Mouse (Mus musculus): ENCODE data around the gene Snx6.
"Not testable (repeated sequence)": the region's sequence is repeated elsewhere in the genome, so short reads cannot be mapped to it uniquely, and the experiment has no call there.

Gene Snx6

GRCm38 (mm10) chr12:54709691-54710493 is 85.6 kb downstream of the Snx6 start:
- DNase-seq (ENCODE audit: low spot score in 2 of 2), result not testable (repeated sequence)

GRCm38 (mm10) chr12:54699394-54699793 is 96.1 kb downstream of the Snx6 start:
- no peak for DNase-seq (ENCODE audit: low spot score in 2 of 2)

- no peak for DNase-seq (ENCODE audit: low spot score in 2 of 2)
Observed at GRCm38 (mm10) chr12:54697791-54698250, 97.7 kb downstream of the Snx6 start.

GRCm38 (mm10) chr12:54697003-54697597 is 98.4 kb downstream of the Snx6 start:
- no peak for DNase-seq (ENCODE audit: low spot score in 2 of 2)
